Mouse (Mus musculus) neutrophil, adult 5-6 weeks (primary cell): Measurements from ENCODE around the gene Ankrd13d. TPM values are rescaled to one million over a fixed set of nuclear protein-coding genes. Genes with fewer than 3 reads are reported as not detected.

Experiments used
- ATAC-seq: fragments of 151-379, 151-347 bp; 2 replicates; pipeline ENCODE4 v1.8.0; 2017; ENCODE audit warnings: mild to moderate bottlenecking, moderate TSS enrichment; ENCODE audit not compliant: insufficient number of reproducible peaks, poor library complexity, low FRiP score, severe bottlenecking; ENCODE audit errors: extremely low read depth
- total RNA-seq: library from RNA; stranded (forward); fragments of 200-1000 nt; gene quantifications from 2 replicates; pipeline ENCODE4 v1.2.3, GENCODE M21; 2017

The Ankrd13d gene
- total RNA-seq, 1 experiment from 2014 or later, result 49.8 TPM

- ATAC-seq, result no peak
These were observed 20.2 kb upstream of the Ankrd13d start for GRCm38 (mm10) chr19:4302936-4303639.

GRCm38 (mm10) chr19:4301735-4302651 lies 19.1 kb upstream of the Ankrd13d start:
- peak; percentile 31 for ATAC-seq

- ATAC-seq, result no peak
These were observed 18.2 kb upstream of the Ankrd13d start for GRCm38 (mm10) chr19:4300852-4301734.

GRCm38 (mm10) chr19:4300271-4300704 lies 17.4 kb upstream of the Ankrd13d start:
- ATAC-seq, result peak; percentile 80

GRCm38 (mm10) chr19:4299574-4300270 lies 16.8 kb upstream of the Ankrd13d start:
- no peak; the same call in 1 of the 2 replicates for ATAC-seq

- no peak for ATAC-seq
These were observed 16.2 kb upstream of the Ankrd13d start for GRCm38 (mm10) chr19:4299126-4299525.

GRCm38 (mm10) chr19:4298322-4299121 lies 15.6 kb upstream of the Ankrd13d start:
- ATAC-seq, result no peak

- ATAC-seq, result no peak
These were observed 14.9 kb upstream of the Ankrd13d start for GRCm38 (mm10) chr19:4297851-4298250.

- ATAC-seq, result no peak
These were observed 13.7 kb upstream of the Ankrd13d start for GRCm38 (mm10) chr19:4296611-4297010.

- no peak for ATAC-seq
These were observed 12.5 kb upstream of the Ankrd13d start for GRCm38 (mm10) chr19:4295391-4295790.

- ATAC-seq, result peak; percentile 81
These were observed 11.6 kb upstream of the Ankrd13d start for GRCm38 (mm10) chr19:4294381-4295097.

GRCm38 (mm10) chr19:4291161-4291560 lies 8.2 kb upstream of the Ankrd13d start:
- ATAC-seq, result no peak

GRCm38 (mm10) chr19:4290749-4291148 lies 7.8 kb upstream of the Ankrd13d start:
- no peak for ATAC-seq

GRCm38 (mm10) chr19:4283653-4284052 lies 716 bp upstream of the Ankrd13d start:
- no peak for ATAC-seq

- no peak for ATAC-seq
These were observed 2.5 kb downstream of the Ankrd13d start for GRCm38 (mm10) chr19:4280425-4280824.

GRCm38 (mm10) chr19:4279487-4279886 lies 3.5 kb downstream of the Ankrd13d start:
- no peak for ATAC-seq

- ATAC-seq, result no peak
These were observed 12.0 kb downstream of the Ankrd13d start for GRCm38 (mm10) chr19:4270972-4271371.
